Mouse (Mus musculus) brain, embryonic 14.5 days (tissue): Measurements from ENCODE around the gene Nap1l1.

Experiments used
- CTCF ChIP-seq: fragments of 200-500 bp; IDR thresholded peaks from 2 replicates; pipeline ENCODE4 v1.5.1; 2012; ENCODE audit warnings: inconsistent platforms, mild to moderate bottlenecking, moderate library complexity, borderline replicate concordance; ENCODE audit not compliant: insufficient read depth, insufficient read length; ENCODE audit errors: extremely low read depth
- POLR2A ChIP-seq: fragments of 200-500 bp; IDR thresholded peaks from 2 replicates; pipeline ENCODE4 v1.6.1; 2012; ENCODE audit warnings: mild to moderate bottlenecking, inconsistent platforms, borderline replicate concordance; ENCODE audit not compliant: poor library complexity, insufficient read depth, insufficient read length, severe bottlenecking; ENCODE audit errors: extremely low read depth

GRCm38 (mm10) chr10:111527613-111528012 lies 54.6 kb downstream of the Nap1l1 start:
- TF ChIP-seq CTCF (no peak), POLR2A (no peak)
